Mouse (Mus musculus): ENCODE measurements around the gene Zfp12. TPM values are rescaled to one million over a fixed set of nuclear protein-coding genes. Genes with fewer than 3 reads are reported as not detected.

Gene Zfp12
- total and polyA plus RNA-seq, 3 experiments: 15.2 to 56.3 (median 17.3) TPM

DNA sequence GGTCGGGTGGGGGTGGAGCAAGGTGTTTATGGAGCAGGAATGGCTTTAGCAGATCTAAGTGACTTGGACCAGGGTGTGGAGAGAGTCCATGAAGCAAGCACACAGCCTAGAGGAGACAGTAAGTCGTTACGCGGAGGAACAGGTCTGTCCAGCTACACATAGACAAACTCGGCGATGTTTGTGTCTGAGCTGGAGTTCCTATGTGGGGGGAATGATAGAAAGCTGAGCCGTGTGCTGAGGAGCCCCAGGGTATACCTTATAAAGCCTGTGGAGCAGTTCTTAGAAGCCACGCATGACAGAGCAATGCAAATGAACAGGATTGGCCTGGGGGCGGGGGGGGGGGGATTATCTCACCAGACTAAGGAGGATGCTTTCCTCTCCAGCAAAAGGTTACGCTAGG, 44.3 kb downstream of the Zfp12 start:
- DNase-seq (ENCODE audit: low read depth, low spot score): no peak
- H3K4me1 ChIP-seq (ENCODE audit: control insufficient read depth in 1 of 2, insufficient read depth in 2 of 2, low read length in 2 of 2): peaks cover 0 to 7% of the 10 kb centered on the region in 2 experiments; a peak in 2 of 4 replicates

DNA sequence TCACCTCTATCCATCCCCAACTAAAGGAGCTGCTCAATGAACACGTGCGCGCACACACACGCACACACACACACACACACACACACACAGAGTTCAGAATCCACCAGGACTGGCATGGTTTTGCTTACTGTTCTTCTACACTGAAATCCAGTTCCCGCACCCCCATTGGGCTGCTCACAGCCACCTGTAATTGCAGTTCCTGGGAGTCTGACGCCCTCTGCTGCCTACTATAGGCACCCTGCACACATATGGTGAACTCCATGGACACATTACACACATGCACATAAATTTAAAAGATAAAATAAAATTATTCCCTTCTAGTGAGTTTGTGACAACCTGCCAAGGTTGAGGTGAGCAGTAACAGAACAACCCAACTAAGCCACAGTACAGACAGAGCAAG, 49.8 kb downstream of the Zfp12 start:
- H3K4me1 ChIP-seq (ENCODE audit: control insufficient read depth in 1 of 2, insufficient read depth in 2 of 2, low read length in 2 of 2): no peaks in the 10 kb centered on the region
- DNase-seq (ENCODE audit: low read depth, low spot score): peak; percentile 68
- H3K79me2 ChIP-seq (ENCODE audit: control insufficient read depth, insufficient read depth, low read length, poor library complexity): no peaks in the 10 kb centered on the region
- H3K4me3 ChIP-seq (ENCODE audit: control insufficient read depth in 1 of 2, insufficient read depth in 1 of 2, low read depth in 2 of 2, low read length in 2 of 2): no peak overlapping the region
- H3K9me3 ChIP-seq (replicated peaks; ENCODE audit: insufficient read depth, low read length): no peaks in the 10 kb centered on the region
- no peaks in the 10 kb centered on the region for H3K27me3 ChIP-seq (ENCODE audit: control insufficient read depth in 1 of 2, insufficient read depth in 2 of 2, low read length in 2 of 2)
- H3K27ac ChIP-seq (ENCODE audit: control insufficient read depth, low read depth, low read length): no peak overlapping the region
- no peak overlapping the region for H3K9ac ChIP-seq (ENCODE audit: control insufficient read depth, low read depth, low read length, poor library complexity, severe bottlenecking)
- H3K36me3 ChIP-seq (ENCODE audit: control insufficient read depth in 1 of 2, insufficient read depth in 2 of 2, low read length in 2 of 2): no peaks in the 10 kb centered on the region
- TF ChIP-seq MAX (IDR thresholded peaks at IDR 0.05; ENCODE audit: low read length) (no peak), JUND (IDR thresholded peaks at IDR 0.05; ENCODE audit: low read depth, low read length) (no peak), SIN3A (IDR thresholded peaks at IDR 0.05; ENCODE audit: low read length) (no peak), POLR2A (IDR thresholded peaks at IDR 0.05; ENCODE audit: control insufficient read depth in 1 of 2, insufficient read depth in 1 of 2, low read depth in 1 of 2, low read length in 2 of 2, poor library complexity in 1 of 2) (no peak), GABPA (IDR thresholded peaks at IDR 0.05; ENCODE audit: low read depth, low read length) (no peak), E2F4 (IDR thresholded peaks at IDR 0.05; ENCODE audit: borderline replicate concordance, low read depth, low read length) (no peak), SMC3 (IDR thresholded peaks at IDR 0.05; ENCODE audit: low read depth, low read length) (peak; percentile 89), ZC3H11A (IDR thresholded peaks at IDR 0.05; ENCODE audit: low read depth, low read length) (peak; percentile 92), MEF2A (IDR thresholded peaks at IDR 0.05; ENCODE audit: extremely low read depth, insufficient replicate concordance, low read depth, low read length, poor library complexity, severe bottlenecking) (no peak), CTCF (IDR thresholded peaks at IDR 0.05 in 2 of 3, conservative IDR thresholded peaks at IDR 0.05 in 1 of 3; ENCODE audit: control insufficient read depth in 1 of 3, insufficient read depth in 1 of 3, low read depth in 2 of 3, low read length in 3 of 3, poor library complexity in 1 of 3, severe bottlenecking in 1 of 3) (peak; percentile 46 to 82 (median 80)), MXI1 (IDR thresholded peaks at IDR 0.05; ENCODE audit: low read depth, low read length) (no peak), RAD21 (IDR thresholded peaks at IDR 0.05; ENCODE audit: low read depth, low read length) (peak; percentile 90), ZMIZ1 (IDR thresholded peaks at IDR 0.05; ENCODE audit: low read depth, low read length) (no peak), RCOR1 (IDR thresholded peaks at IDR 0.05; ENCODE audit: low read depth, low read length) (no peak), MAFK (IDR thresholded peaks at IDR 0.05; ENCODE audit: borderline replicate concordance, low read depth, low read length) (no peak), NELFE (IDR thresholded peaks at IDR 0.05; ENCODE audit: low read depth, low read length) (no peak), ETS1 (IDR thresholded peaks at IDR 0.05; ENCODE audit: low read depth, low read length) (no peak), ZKSCAN1 (IDR thresholded peaks at IDR 0.05; ENCODE audit: low read depth, low read length) (no peak), USF1 (IDR thresholded peaks at IDR 0.05; ENCODE audit: low read depth, low read length) (no peak)

More for the DNA sequence above, 44.3 kb downstream of the Zfp12 start:
- no peaks in the 10 kb centered on the region for H3K79me2 ChIP-seq (ENCODE audit: control insufficient read depth, insufficient read depth, low read length, poor library complexity)
- H3K9ac ChIP-seq (ENCODE audit: control insufficient read depth, low read depth, low read length, poor library complexity, severe bottlenecking): no peak overlapping the region
- no peak overlapping the region for H3K4me3 ChIP-seq (ENCODE audit: control insufficient read depth in 1 of 2, insufficient read depth in 1 of 2, low read depth in 2 of 2, low read length in 2 of 2)
- H3K27me3 ChIP-seq (ENCODE audit: control insufficient read depth in 1 of 2, insufficient read depth in 2 of 2, low read length in 2 of 2): no peaks in the 10 kb centered on the region
- peaks cover 0 to under 1% of the 10 kb centered on the region in 2 experiments; a peak in 1 of 4 replicates for H3K36me3 ChIP-seq (ENCODE audit: control insufficient read depth in 1 of 2, insufficient read depth in 2 of 2, low read length in 2 of 2)
- no peak overlapping the region for H3K27ac ChIP-seq (ENCODE audit: control insufficient read depth, low read depth, low read length)
- TF ChIP-seq GABPA (IDR thresholded peaks at IDR 0.05; ENCODE audit: low read depth, low read length) (no peak), MAFK (IDR thresholded peaks at IDR 0.05; ENCODE audit: borderline replicate concordance, low read depth, low read length) (no peak), E2F4 (IDR thresholded peaks at IDR 0.05; ENCODE audit: borderline replicate concordance, low read depth, low read length) (no peak), ZC3H11A (IDR thresholded peaks at IDR 0.05; ENCODE audit: low read depth, low read length) (no peak), CTCF (IDR thresholded peaks at IDR 0.05 in 2 of 3, conservative IDR thresholded peaks at IDR 0.05 in 1 of 3; ENCODE audit: control insufficient read depth in 1 of 3, insufficient read depth in 1 of 3, low read depth in 2 of 3, low read length in 3 of 3, poor library complexity in 1 of 3, severe bottlenecking in 1 of 3) (no peak), NRF1 (IDR thresholded peaks at IDR 0.05; ENCODE audit: insufficient read depth, low read depth, low read length, poor library complexity, severe bottlenecking) (no peak), ZMIZ1 (IDR thresholded peaks at IDR 0.05; ENCODE audit: low read depth, low read length) (no peak), ELF1 (IDR thresholded peaks at IDR 0.05; ENCODE audit: low read depth, low read length) (no peak), MAZ (IDR thresholded peaks at IDR 0.05; ENCODE audit: low read depth, low read length) (no peak), CHD2 (IDR thresholded peaks at IDR 0.05; ENCODE audit: low read length) (no peak)
- H3K9me3 ChIP-seq (replicated peaks; ENCODE audit: insufficient read depth, low read length): no peaks in the 10 kb centered on the region
